Mouse (Mus musculus): Measurements from ENCODE around the gene Rad51b.

GRCm38 (mm10) chr12:79684338-79684737, 387.3 kb downstream of the Rad51b start:
- TF ChIP-seq POLR2AphosphoS5 (IDR thresholded peaks at IDR 0.05; ENCODE audit: insufficient replicate concordance, low read depth, low read length) (no peak), CTCF (IDR thresholded peaks at IDR 0.05; ENCODE audit: low read depth, low read length) (no peak)
